Comparison of ENCODE assay signal across 10 mouse cellular contexts in the genomic region with DNA sequence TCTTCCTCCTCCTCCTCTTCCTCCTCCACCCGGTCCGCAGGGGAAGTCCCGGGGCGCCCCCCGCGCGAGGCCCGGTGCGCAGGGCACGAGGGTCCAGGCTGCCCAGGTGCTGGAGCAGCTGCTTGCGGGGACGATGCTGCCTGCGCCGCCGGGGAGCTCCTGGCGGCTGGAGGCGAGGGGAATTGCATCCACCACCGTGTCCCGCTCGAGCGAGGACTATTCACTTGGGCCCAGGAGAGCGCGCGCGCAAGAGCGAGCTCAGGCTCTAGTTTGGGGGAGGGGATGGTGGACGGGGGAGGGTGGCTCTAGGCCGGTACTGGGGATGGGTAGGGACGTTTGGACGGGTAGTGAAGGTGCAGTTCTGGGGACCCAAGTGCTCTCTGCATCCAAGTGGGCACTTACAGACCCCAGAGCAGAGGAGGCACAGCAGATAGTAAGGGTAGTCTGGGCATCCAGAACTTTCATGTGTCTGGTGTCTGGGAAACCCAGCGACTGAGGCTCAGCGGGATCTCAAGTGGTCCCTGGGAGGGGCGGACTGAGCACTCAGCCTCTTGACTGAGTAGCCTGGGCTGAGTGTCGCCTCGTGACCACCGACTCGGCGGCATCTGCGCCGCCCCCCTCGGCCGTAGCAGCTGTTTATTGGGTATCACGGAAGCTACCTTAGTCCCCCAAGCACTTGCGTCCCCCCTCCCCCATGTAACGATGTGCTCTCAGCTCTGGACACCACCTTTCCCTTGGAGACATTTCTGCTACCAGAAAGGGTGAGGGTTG. TPM values are rescaled to one million over a fixed set of nuclear protein-coding genes. Genes with fewer than 3 reads are reported as not detected.
DNase-seq lines count a peak whose midpoint lies in the region; ATAC-seq lines count a peak whose summit lies in the region.
"Had no signal": no experiment of that assay in that cellular context is flagged by ENCODE, and none has a peak within 500 bp of the region (broad histone marks: within the 10 kb centered on the region; RNA-seq: fewer than 3 reads in every experiment).

A gene (minus strand): TSS at position 471 of the 771 bp plus-strand sequence.

- WGBS in heart, embryonic 16.5 days: under 1% methylated on average over 44 of the region's 45 CpGs

- peak within 1 kb of the TSS; percentile 75 for H3K4me2 ChIP-seq in heart, embryonic 16.5 days (ENCODE audit: low read depth, low read length)
- H3K4me2 ChIP-seq: liver, embryonic 15.5 days had no signal

- intact Hi-C loops in left cerebral cortex, postnatal 25 days (cut with DNase I): loop anchor here (5.0 kb wide), 1 partner anchor 923 kb away; no protein-coding TSS in a partner anchor

- H3K4me1 ChIP-seq in heart, embryonic 16.5 days (ENCODE audit: control insufficient read depth, insufficient read depth, low read length): peaks cover 11% of the 10 kb centered on the region
- H3K4me1 ChIP-seq: liver, embryonic 15.5 days had no signal

- no peak for DNase-seq in heart, adult 11 months
- peak; percentile 47 to 52 for DNase-seq in cerebellum, postnatal 14 days
- peak; percentile 32 to 37 for DNase-seq in frontal cortex, postnatal 25 days (ENCODE audit: low spot score in 2 of 2)
- peak; percentile 63 to 64 for DNase-seq in left cerebral cortex, postnatal 25 days (ENCODE audit: low spot score in 2 of 2)
- DNase-seq in ovary, postnatal 36 days (ENCODE audit: low spot score): peak; percentile 5
- no peak for DNase-seq in lung, postnatal 4 days

- H3K27me3 ChIP-seq in heart, embryonic 16.5 days (ENCODE audit: control insufficient read depth, insufficient read depth, low read length): peaks cover 27% of the 10 kb centered on the region

- peak; percentile 32 for ATAC-seq in heart, embryonic 16.5 days (replicated peaks; ENCODE audit: extremely low read depth, insufficient read depth, low FRiP score)
- ATAC-seq in monocyte, adult 5-6 weeks (replicated peaks; ENCODE audit: insufficient number of reproducible peaks, low FRiP score, low TSS enrichment, poor library complexity, severe bottlenecking): no peak

- no peaks in the 10 kb centered on the region for H3K36me3 ChIP-seq in heart, embryonic 16.5 days (ENCODE audit: control insufficient read depth, insufficient read depth)
- H3K36me3 ChIP-seq: liver, embryonic 15.5 days had no signal

- no peak within 1 kb of the TSS for H3K27ac ChIP-seq in heart, embryonic 16.5 days (ENCODE audit: low read length)
- H3K27ac ChIP-seq: liver, embryonic 15.5 days had no signal

- no peak within 1 kb of the TSS for H3K9ac ChIP-seq in heart, embryonic 16.5 days (ENCODE audit: low read length)
- H3K9ac ChIP-seq: liver, embryonic 15.5 days had no signal

- peak within 1 kb of the TSS; percentile 47 for H3K4me3 ChIP-seq in heart, embryonic 16.5 days (ENCODE audit: low read length)
- H3K4me3 ChIP-seq: liver, embryonic 15.5 days had no signal

- H3K9me3 ChIP-seq in heart, embryonic 16.5 days (replicated peaks; ENCODE audit: control insufficient read depth, low read length): no peaks in the 10 kb centered on the region
- H3K9me3 ChIP-seq: liver, embryonic 15.5 days had no signal

RNA-seq across cellular contexts. Expression of the gene that starts here (rescaled TPM):
- 0.07 TPM in 1 of 2 replicates, not detected in the other for polyA plus RNA-seq in heart, embryonic 16.5 days (2015; fragmentation: Nextera tagmentation; extraction: Ambion mirVana)
- 10 to 100 TPM; 71.1 to 78.3 TPM for total RNA-seq in left cerebral cortex, postnatal 25 days (2021)
- total RNA-seq in monocyte, adult 5-6 weeks (2017): not detected in 3 replicates
- total RNA-seq: MEL had no signal
- polyA plus RNA-seq: liver, embryonic 15.5 days had no signal

Comparison
In these comparisons a context has a peak if more than half of its experiments do, and no peak if none do; other contexts are left out.
1. RNA of the gene that starts here (total RNA-seq): 71.1 to 78.3 TPM in left cerebral cortex, postnatal 25 days; not detected in monocyte, adult 5-6 weeks; every median in the first group is over 10 times any median in the second.
2. Peak in ATAC-seq, H3K4me3 ChIP-seq and H3K4me2 ChIP-seq in heart, embryonic 16.5 days; RNA of the gene not detected or under 1 TPM.
3. DNase-seq: peak in cerebellum, postnatal 14 days (2 of 2), frontal cortex, postnatal 25 days (2 of 2), left cerebral cortex, postnatal 25 days (2 of 2) and ovary, postnatal 36 days (single experiment); none in heart, adult 11 months (single experiment) and lung, postnatal 4 days (0 of 2).